Mouse (Mus musculus) right cerebral cortex, postnatal 25 days (tissue): ENCODE measurements around the gene Ssmem1.

Experiments used
- DNase-seq: peaks from one replicate; pipeline ENCODE4 v3.0.0; 2022

Gene Ssmem1

DNA sequence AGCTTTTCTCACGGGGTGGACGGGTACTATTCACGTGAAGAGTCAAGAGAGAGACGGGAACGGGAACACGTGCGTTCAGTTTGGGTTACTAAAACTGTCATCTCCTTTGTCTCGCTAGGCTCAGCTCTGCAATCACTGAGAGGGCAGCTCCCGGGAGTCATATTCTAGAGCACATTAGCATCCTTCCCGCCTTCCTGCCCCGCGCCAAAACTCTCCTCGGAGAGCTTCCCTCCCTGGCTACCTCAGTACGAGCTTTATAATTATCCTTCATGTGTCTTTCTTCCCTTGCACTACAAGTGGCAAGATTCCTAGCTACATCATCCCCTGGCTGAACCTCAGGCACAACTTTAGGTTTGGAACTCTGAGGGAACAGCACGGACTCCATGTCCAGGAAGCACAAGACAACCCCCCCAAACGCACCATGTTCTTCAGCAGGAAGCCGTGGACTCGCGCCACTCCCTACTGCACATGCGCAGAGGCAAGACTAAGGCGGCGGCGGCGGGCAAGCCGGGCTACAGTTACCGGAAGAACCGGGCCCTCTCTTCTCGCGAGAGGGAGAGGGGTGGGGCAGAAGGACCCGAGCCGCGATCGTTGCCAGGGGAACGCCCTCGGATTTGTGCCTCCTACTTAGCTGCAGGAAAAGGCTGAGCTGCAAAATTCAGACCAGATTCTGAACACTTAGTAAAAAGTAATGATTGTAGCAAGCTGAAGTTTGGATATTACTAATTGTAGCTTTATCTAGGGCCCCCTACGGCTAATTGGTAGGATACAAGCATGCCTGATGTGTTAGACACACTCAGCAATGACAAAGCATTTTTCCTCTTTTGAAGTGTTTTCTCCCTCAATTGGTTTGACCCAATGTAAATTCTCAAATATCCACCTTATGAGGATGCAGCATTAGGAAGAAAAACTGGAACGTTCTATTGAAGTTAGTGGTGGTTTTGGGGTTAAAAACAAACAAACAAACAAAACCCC lies at the start of gene Ssmem1, which contains the start of gene Tmem209:
Gene Ssmem1 (plus strand): TSS at position 585 of the 975 bp plus-strand sequence.
Gene Tmem209 (minus strand): TSS at position 519 of the 975 bp plus-strand sequence.
- peak; percentile 99 for DNase-seq

DNA sequence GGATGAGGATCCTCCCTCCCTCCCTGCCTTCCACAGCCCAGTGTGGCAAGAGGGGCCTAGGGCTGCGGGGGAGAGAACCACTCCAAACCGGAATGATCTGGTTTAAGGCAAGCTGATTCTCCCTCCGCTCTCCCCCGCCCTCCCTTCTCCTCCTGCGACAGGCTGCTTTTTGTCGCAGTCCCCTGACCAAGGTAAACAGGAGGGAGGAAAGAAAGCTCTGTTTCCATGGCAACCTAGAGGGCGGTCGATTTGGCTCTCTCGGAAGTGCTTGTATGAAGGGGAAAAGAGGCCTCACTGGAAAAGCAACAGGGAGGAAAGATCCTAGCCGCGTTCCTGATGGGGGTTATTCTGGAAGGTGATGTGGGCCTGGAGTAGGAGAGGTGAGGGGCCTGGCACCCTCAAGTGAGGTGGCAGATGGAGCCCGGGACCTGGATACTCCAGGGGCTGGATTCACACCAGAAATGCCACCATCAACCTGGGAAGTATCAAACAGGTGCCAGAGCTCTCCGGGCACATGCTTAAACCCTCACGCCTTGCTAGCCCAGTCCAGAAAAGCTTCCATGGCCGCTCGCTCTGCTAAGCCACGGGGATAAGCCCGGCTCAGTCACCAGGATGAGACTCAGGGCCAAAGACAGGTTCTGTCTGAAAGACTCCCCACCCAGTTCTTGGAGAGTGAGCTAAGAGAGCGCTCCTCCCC lies 48.8 kb upstream of the Ssmem1 start:
- peak; percentile 87 for DNase-seq

DNA sequence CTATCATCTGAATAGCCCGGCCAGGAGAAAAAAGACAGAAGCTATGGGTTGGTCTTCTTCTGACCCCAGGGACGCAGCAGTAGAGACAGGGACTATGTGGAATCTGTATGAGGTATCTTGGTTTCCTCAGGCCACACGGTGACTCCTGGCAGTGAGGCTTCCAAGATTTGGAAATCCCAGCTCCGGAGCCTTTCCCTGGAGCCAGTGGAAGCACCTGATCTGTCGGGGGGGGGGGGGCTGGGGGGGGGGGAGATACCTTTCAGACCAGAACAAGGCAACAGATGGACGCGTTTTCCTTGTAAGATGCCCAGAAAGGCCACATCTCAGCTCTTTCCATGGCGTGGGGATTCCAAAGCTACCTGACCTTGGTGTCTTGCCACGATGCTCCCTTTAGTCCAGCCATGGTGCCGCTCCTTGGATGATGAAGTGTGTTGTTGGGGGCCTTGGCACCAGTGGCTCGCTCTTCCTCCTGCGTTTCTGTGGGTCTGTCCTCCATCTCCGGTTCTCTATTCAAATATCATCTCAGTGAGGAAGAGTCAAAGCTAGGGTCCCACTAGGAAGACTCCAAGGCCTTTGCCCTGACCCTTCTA lies 47.8 kb upstream of the Ssmem1 start:
- no peak for DNase-seq

DNA sequence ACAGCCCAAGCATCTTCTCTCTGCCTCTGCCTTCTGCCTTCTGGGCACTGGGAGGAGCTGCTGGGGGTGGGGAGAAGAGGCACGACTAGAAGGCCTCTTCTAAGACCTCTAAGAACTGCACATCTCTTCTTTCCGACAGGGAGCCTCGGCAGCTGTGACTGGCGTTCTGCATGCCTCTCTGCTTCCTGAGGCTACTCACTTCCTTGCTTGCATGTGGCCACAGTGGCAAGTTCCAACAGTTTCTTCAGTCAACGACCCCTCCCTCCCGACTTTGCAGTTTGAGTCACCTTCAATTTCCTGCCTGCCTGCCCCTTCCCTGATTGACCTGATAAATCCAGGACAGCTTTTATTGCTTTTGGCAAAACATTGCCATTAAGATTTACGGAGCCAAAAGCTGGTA lies 46.8 kb upstream of the Ssmem1 start:
- DNase-seq, result no peak

DNA sequence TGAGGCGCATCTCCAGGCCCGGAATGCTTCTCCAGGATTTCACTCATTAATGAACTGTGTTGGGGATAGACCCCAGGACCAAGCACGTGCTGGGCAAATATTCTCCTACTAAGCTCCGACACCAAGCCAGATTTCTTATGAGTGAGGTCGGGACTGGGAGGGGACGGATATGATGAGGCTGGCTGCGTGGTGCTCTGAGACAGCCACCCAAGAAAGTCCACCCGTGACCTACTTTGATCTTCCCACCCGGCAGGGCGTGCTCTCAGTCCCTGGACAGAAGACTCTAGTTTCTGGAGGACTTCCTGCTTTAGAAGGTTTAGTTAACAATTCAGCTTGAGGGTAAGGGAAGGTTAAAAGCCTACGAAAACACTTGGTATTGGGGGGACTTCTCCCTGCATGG lies 44.1 kb upstream of the Ssmem1 start:
- DNase-seq, result no peak

DNA sequence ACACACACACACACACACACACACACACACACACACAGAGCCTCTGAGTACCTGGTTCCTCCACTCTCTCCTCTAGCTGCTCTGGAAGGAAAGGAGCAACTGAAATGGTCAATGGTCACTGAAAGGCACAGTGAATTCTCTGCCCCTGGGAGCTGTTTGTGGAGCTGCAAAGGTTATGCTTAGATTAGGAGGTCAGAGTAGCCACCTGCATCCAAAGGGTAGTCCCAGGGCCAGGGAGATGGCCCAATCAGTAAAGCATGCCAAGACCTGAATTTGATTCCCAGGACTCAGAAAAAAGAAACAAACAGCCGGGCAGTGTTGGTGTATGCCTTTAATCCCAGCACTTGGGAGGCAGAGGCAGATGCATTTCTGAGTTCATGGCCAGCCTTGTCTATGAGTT lies 41.6 kb upstream of the Ssmem1 start:
- no peak for DNase-seq

DNA sequence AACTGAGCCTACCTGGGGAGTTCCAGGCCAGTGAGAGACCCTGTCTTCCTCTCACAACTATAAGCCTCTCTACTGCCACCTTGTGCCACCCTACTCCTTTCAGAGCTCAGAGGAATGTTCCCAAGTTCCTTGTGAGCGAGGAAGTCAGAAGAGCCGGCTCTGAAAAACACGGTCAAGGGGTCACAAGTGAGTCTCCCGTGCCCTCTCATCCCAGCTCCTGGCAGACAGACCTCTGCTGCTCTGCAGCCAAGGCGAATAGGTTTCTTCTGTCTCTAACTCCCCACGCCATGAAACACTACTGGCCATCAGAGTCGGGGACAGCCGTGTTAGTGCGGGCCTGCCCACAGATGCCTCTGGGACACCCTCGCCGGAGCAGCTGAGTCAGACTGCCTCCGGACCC lies 41.0 kb upstream of the Ssmem1 start:
- DNase-seq, result no peak

DNA sequence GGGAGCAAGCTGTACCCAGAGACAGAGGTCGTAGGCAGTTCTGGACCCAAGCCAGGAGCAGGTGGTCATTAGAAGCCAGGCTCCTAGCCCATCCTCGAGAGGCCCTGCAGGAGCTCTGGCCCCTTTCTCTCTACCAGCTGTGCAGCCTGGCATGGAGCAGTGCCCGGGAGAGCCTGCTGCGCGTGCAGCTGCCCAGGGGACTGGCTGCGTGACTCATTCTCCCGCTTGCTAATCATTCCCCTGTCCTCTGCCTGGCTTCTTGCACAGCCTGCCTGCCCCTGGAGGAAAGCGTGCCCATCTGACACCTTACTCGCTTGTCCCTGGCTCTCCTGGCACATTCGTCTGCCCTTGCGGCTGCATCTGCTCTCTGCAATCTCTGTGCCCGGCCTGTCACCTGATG lies 40.3 kb upstream of the Ssmem1 start:
- no peak for DNase-seq

DNA sequence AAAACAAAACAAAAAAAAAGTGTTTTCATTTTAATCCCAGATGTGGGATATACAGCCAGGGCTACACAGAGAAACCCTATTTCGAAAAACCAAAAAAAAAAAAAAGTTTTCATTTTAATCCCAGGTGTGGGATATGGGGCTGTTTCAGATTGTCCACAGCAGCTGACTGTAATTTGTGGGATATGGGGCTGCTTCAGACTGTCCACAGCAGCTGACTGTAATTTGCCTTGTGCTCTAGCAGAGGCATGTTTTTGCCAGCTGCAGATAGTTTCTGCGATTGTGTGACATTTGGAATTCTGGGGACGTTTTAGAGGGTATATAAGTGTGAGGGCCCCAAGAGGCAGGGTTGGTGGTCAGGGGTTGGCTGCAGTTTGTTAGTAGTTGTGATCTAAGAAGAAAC lies 37.9 kb upstream of the Ssmem1 start:
- no peak for DNase-seq

DNA sequence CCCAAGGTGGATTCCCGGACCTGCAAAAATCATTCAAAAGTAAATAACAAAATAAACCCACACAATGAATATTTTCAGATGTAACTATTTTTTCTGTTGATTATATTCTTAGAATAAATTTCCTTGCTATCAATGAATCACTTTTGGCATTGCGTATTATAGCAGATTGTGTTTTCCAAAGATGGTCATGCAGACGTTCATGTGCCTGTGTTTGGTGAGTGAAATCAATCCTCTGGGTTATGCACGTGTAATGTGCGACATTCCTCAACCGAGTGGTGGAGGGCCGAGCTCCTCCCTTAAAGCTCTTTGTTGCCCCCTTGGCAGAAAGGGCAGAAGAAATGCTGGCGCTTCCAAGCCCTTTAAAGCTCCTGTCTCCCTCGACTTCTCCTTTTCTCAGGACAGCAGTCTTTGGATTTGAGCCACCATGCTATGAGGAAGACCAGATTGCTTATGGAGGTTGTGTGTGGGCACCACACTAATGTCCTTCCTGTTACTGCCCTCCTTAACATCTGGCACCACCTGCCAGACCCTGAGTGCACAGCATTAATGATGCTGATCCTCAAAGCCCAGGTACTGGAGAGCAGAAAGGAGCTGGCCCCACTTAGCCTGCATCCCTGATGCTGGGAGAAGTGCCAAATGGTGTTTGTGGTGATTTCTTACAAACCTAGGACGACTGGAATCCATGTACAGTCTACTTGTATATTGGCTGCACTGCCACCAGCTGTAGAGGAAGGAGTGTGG lies 33.5 kb upstream of the Ssmem1 start:
- no peak for DNase-seq

DNA sequence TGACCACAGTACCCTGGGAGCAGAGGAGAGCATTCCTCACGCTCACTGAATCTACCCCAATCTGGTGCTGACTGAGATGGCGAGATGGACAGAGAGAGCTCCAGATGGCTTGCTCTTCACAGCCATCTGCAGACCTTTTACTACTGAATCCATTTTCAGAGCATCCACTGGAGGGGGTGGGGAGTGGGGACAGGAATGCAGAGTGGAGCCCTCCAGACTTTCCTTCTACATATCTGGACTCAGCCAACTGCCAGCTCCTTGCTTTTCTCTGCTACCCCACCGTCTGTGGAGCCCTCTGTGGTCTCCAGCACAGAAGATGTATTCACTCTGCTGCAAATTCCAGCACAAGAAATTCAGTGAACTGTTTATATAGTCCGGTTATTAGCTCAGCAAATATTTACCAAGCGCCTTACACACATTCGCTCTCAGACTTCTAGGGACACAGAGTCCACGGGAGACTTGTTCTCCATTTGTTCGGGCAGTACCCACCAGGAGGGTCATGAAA lies 32.4 kb upstream of the Ssmem1 start:
- no peak for DNase-seq

DNA sequence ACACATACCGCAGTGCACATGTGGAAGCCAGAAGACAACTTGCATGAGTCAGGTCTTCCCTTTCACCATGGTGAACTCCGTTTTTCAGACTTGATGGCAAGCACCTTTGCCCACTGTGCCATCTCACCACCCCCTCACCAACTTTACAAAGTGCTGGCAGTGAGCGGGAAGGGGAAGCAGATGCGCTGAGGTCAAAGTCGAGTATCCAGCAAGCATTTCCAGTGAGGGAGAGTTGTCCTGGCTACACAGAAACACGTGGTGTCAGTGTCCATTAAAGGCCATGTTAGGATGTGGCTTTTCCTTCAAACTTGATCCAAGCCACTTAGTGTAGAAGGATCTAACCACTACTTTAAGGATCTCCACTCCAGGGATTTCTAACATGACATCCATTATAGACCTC lies 31.9 kb upstream of the Ssmem1 start:
- DNase-seq, result no peak

DNA sequence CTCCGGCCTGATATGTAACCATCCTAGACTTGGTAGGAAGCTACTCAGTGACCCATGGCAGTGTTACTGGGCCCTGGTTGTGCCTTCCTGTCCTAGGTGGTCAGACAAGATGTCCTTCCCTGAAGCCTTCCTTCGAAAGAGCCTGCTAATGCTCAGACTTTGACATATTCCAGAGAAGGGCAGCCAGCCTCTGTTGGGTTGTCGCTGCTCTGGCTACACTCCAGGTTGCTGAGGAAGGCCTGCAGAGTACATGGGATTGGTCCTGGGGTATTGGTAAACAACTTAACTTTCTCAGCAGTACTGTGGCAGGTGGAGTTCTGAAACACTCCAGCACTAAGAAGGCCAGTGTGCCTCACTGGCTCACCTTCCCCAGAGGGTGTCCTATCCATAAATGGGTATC lies 30.2 kb upstream of the Ssmem1 start:
- no peak for DNase-seq

DNA sequence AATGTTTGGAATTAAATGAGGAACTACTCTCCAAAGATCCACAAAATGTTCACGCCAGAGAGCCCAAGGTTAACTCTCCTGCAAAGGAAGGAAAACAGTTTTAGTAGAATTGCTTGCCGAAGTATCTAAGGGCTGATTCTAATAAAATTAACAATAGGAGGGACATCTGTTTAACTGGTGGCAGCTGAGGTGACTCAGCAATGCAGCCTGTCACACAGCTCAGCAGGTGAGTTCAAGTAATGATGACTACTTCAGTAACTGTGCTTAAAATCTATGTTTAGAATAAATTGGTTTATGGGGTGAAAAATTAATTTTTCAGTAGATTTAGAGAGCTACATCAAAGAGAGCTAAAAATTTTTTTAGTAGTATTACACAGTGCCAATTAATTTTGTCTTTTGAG lies 26.7 kb upstream of the Ssmem1 start:
- no peak for DNase-seq

DNA sequence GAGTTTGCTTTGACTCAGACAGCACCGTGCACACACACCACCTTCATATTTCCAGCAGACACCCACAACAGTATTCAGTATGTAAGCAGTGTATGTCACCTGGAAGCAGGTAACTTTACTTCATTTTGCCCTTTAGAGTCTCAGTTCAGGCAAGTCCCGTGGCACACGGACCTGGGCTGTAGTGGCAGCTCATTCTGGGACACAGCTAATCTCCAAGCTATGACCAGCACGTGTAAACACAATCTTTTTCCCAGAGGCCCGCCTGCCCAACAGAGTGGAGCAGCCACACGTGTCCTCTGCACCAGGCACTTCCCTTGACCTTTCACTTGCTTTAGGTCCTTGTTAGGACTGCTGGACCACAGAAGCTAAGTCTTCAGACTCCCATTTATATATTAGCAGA lies 23.1 kb upstream of the Ssmem1 start:
- DNase-seq, result no peak

DNA sequence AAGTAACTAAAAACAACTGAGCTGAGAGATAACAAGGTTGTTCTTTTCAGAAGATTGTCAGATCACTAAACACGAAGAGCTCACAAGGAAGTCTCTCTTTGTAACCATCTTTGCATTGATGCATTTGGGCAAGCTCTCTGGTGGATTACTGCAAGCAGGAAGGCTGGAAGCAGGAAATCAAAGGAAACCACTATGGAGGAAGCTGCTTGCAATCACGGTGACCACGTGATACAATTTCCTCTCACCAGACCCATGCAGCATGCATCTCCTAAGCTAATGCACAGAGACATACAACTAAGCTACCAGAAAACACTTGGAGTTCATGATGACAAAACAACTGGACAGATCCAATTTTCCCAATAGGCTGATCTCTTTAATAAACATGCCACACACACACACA lies 10.6 kb upstream of the Ssmem1 start:
- DNase-seq, result no peak

DNA sequence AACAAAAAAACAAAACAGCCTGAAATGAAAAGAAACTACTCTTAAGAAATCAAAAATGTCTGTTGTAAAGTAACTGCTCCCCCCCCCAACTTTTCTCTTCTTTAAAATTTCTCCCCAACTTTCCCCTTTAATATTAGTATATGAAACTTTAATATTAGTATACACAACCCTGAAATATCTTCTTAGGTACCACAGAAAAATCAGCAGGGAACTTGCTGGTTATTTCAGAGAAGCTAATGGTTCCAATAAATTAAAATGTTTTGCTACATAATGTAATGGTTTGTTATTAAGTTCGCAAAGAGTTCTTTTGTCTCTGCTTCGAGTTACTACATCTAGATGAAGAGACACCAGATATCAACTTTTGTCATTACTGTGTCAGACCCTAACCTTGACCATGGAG lies 825 bp upstream of the Ssmem1 start:
- no peak for DNase-seq

DNA sequence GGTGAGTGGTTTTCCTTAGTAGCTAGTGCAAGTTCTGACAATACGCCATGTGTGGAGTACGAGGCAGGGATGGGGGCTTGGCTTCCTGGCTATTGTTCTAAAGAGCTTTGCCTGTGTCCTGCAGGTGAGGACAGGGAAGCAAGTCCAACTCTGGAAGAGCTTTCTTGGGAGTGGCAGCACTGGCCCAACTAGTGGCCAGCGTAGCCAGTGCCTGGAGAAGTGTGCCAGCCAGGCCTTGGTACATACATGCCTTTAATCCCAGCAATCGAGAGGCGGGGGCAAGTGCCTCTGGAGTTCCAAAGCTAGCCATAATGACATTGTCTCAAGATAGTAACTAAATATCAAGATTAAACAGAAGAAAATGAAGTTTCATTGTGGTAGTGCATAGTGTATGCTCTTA lies 642 bp downstream of the Ssmem1 start:
- no peak for DNase-seq

DNA sequence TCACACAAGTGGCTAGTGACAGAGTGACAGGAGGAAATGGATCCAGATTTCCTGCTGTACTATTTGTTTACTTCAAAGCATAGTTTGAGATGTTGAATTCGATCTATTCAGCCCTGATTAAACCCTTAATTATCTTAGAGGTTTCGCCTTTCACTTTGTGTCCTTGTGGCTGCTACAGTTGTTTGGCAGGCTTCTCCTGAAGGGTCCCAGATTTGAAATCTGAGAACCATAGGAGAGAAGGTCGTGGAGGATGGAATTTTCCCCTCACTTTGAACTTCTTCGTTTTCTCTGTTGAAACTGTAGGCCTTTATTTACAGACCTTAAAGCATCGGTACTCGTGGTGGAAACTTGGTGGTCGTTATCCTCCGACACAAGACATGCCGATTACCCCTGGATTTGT lies 4.6 kb downstream of the Ssmem1 start:
- DNase-seq, result no peak

DNA sequence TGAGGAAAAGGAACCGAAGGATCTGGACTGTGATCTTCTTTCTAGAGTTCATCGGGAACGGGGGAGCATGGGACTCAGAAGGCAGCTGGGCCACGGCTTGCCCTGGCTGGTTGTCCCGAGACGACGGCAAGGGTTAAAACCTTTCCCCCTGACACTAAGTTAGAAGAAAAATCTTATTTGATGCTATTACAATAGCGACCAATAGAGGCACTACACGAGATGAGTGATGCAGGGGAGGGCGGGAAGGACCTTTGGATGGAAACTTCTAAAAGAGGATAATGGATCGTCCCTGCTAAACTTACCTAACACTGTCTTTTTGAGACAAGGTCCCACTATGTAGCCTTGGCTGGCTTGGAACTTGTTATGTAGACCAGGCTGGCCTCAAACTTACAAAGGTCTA lies 10.8 kb downstream of the Ssmem1 start:
- no peak for DNase-seq

DNA sequence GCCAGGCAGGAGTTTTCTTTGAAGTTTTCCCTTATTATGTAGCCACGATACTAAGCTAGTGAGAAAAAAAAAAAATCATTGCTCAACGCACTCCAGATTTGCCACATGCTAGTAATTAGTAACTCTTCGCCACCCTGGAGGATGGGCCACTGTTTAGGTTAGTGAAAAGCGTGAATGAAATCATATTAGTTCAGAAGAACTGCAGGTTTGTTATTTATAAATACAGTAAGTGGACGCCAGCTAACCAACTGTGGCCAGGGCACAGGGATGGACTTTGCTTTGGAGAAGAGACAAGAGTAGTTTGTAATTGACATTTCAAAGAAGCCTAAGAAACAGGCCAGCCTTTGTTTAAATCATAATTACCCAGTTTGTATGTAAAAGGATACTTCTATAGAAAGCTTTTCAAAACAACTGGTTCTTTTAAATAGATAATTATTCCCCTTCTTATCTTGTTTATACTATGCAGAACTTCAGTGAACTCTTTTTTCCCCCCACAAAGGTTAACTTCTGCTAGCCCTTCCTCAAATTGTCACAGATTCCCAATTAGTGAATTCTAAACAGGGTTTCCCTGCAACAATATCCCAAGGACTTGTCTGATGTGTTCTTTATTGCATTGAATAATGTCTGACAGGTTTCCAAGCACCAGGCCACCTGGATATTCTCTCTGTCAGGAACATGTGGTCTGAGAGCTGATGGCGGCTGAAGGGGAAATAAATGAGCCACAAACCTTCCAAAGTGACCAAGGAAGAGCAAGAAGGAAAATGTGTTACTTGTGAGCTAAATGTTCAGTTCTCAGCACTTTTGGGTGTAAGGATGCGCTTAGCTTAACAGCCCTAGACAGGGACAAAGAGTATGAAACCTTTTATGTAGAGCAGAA lies 16.0 kb downstream of the Ssmem1 start:
- DNase-seq, result no peak
